Mouse (Mus musculus) ES-Bruce4 (cell line): ENCODE measurements around the gene Stk4. TPM values are rescaled to one million over a fixed set of nuclear protein-coding genes. Genes with fewer than 3 reads are reported as not detected.

ENCODE experiments used
- H3K27ac ChIP-seq: 2 replicates; pipeline ENCODE4 v1.5.1; 2012; ENCODE audit warnings: low read length, inconsistent platforms; ENCODE audit not compliant: insufficient read depth
- H3K27me3 ChIP-seq: 2 replicates; pipeline ENCODE4 v1.6.1; 2012; ENCODE audit warnings: mild to moderate bottlenecking, low read length, inconsistent platforms; ENCODE audit not compliant: control insufficient read depth, poor library complexity, insufficient read depth, severe bottlenecking
- H3K36me3 ChIP-seq: 2 replicates; pipeline ENCODE4 v1.6.1; 2012; ENCODE audit warnings: inconsistent platforms, mild to moderate bottlenecking, low read length, moderate library complexity; ENCODE audit not compliant: control insufficient read depth, poor library complexity, insufficient read depth, severe bottlenecking
- H3K4me1 ChIP-seq: one replicate; pipeline ENCODE4 v1.8.1; 2011; ENCODE audit warnings: low read length; ENCODE audit not compliant: control insufficient read depth, insufficient read depth
- H3K4me3 ChIP-seq: 2 replicates; pipeline ENCODE4 v1.5.1; 2011; ENCODE audit warnings: low read depth, mild to moderate bottlenecking, low read length
- H3K9ac ChIP-seq: 2 replicates; pipeline ENCODE4 v1.6.1; 2012; ENCODE audit warnings: low read depth, mild to moderate bottlenecking, inconsistent platforms; ENCODE audit not compliant: poor library complexity, severe bottlenecking
- H3K9me3 ChIP-seq: replicated peaks from 2 replicates; pipeline ENCODE4 v1.6.1; 2012; ENCODE audit warnings: mild to moderate bottlenecking, low read length, inconsistent platforms; ENCODE audit not compliant: control insufficient read depth, poor library complexity, insufficient read depth, severe bottlenecking
- CTCF ChIP-seq: IDR thresholded peaks from one replicate; pipeline ENCODE4 v1.8.1; 2011; ENCODE audit warnings: low read depth, low read length
- EP300 ChIP-seq: IDR thresholded peaks from 2 replicates; pipeline ENCODE4 v1.6.1; 2011; ENCODE audit warnings: low read depth, low read length; ENCODE audit not compliant: insufficient read depth
- POLR2A ChIP-seq: IDR thresholded peaks from one replicate; pipeline ENCODE4 v1.8.1; 2011; ENCODE audit warnings: low read length; ENCODE audit not compliant: insufficient read depth
- polyA plus RNA-seq: library from polyadenylated mRNA; stranded (reverse); fragments of >200 nt; gene quantifications from 2 replicates; pipeline ENCODE4 v1.2.4, GENCODE M21; 2011; ENCODE audit warnings: low read depth; ENCODE audit not compliant: missing spikeins, insufficient read depth, insufficient read length

Stk4 gene
- polyA plus RNA-seq, 1 experiment: 74.8 TPM

- TF ChIP-seq EP300: no peak
- H3K27ac ChIP-seq: no peak overlapping the region
- H3K27me3 ChIP-seq: peaks cover 16% of the 10 kb centered on the region
- H3K9ac ChIP-seq: no peak overlapping the region
- no peaks in the 10 kb centered on the region for H3K9me3 ChIP-seq
- H3K4me3 ChIP-seq: peak overlapping the region; percentile 45
- H3K36me3 ChIP-seq: no peaks in the 10 kb centered on the region
- H3K4me1 ChIP-seq: no peaks in the 10 kb centered on the region
Measured at GRCm38 (mm10) chr2:164167752-164168570, 97.8 kb downstream of the Stk4 start.

- no peaks in the 10 kb centered on the region for H3K4me1 ChIP-seq
- H3K9me3 ChIP-seq: no peaks in the 10 kb centered on the region
- peaks cover 16% of the 10 kb centered on the region for H3K27me3 ChIP-seq
- no peak overlapping the region for H3K27ac ChIP-seq
- H3K9ac ChIP-seq: no peak overlapping the region
- peak overlapping the region; percentile 45 for H3K4me3 ChIP-seq
- no peaks in the 10 kb centered on the region for H3K36me3 ChIP-seq
- TF ChIP-seq CTCF: no peak
- no peak for TF ChIP-seq POLR2A
- no peak for TF ChIP-seq EP300
Measured at GRCm38 (mm10) chr2:164168571-164168946, 98.4 kb downstream of the Stk4 start.

- Histone ChIP-seq H3K27ac (no peak overlapping the region), H3K4me1 (no peaks in the 10 kb centered on the region), H3K4me3 (no peak overlapping the region), H3K27me3 (peaks cover 16% of the 10 kb centered on the region), H3K9me3 (no peaks in the 10 kb centered on the region), H3K9ac (no peak overlapping the region), H3K36me3 (no peaks in the 10 kb centered on the region)
- TF ChIP-seq CTCF: no peak
- TF ChIP-seq EP300: no peak
- TF ChIP-seq POLR2A: no peak
Measured at GRCm38 (mm10) chr2:164170326-164170725, 100.2 kb downstream of the Stk4 start.

GRCm38 (mm10) chr2:164170902-164171301, 100.8 kb downstream of the Stk4 start, which contains the start of gene Kcns1:
Gene Kcns1, minus strand, starts transcription at chr2:164171113.
- Histone ChIP-seq H3K4me1 (no peaks in the 10 kb centered on the region), H3K36me3 (no peaks in the 10 kb centered on the region), H3K27me3 (peaks cover 16% of the 10 kb centered on the region), H3K4me3 (no peak within 1 kb of the TSS), H3K27ac (no peak within 1 kb of the TSS), H3K9me3 (no peaks in the 10 kb centered on the region), H3K9ac (no peak within 1 kb of the TSS)
- TF ChIP-seq CTCF (no peak), POLR2A (no peak), EP300 (no peak)

- Histone ChIP-seq H3K4me1 (no peaks in the 10 kb centered on the region), H3K9ac (no peak overlapping the region), H3K9me3 (no peaks in the 10 kb centered on the region), H3K4me3 (no peak overlapping the region), H3K27ac (no peak overlapping the region), H3K27me3 (peaks cover 8% of the 10 kb centered on the region; the same call in 1 of the 2 replicates), H3K36me3 (no peaks in the 10 kb centered on the region)
- TF ChIP-seq CTCF: no peak
- no peak for TF ChIP-seq POLR2A
- TF ChIP-seq EP300: no peak
Measured at GRCm38 (mm10) chr2:164173394-164173793, 103.3 kb downstream of the Stk4 start.

GRCm38 (mm10) chr2:164174649-164175395, 104.7 kb downstream of the Stk4 start:
- Histone ChIP-seq H3K4me1 (no peaks in the 10 kb centered on the region), H3K9ac (no peak overlapping the region), H3K36me3 (no peaks in the 10 kb centered on the region), H3K9me3 (no peaks in the 10 kb centered on the region), H3K4me3 (no peak overlapping the region), H3K27me3 (peaks cover 6% of the 10 kb centered on the region; the same call in 1 of the 2 replicates), H3K27ac (no peak overlapping the region)
- TF ChIP-seq POLR2A (no peak), EP300 (no peak), CTCF (no peak)
